Mouse (Mus musculus): Measurements from ENCODE around the gene Ptpre. TPM values are rescaled to one million over a fixed set of nuclear protein-coding genes. Genes with fewer than 3 reads are reported as not detected.
"Not testable (repeated sequence)": the region's sequence is repeated elsewhere in the genome, so short reads cannot be mapped to it uniquely, and the experiment has no call there.

The Ptpre gene
- total and polyA plus RNA-seq, 3 experiments: 2.3 to 6.9 (median 3.7) TPM

DNA sequence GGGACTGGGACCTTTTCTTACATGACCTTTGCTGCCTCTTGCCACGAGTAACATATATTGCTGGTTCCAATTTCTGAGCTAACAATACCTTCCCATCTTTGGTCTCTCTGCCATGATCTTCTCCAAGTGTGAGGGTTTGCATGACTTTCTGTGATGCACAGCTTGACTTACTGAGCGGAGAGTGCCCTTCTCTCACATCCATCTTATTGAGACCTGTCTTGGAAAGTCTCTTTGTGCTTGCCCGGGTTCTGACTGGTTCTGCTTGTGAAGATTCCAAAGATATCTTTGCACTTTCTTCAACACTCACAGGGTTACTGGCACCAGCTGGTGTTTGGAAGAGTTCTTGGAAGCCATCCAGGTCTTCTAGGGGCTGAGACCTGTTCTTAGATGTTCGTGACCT lies 158.8 kb downstream of the Ptpre start:
- H3K4me2 ChIP-seq (ENCODE audit: insufficient read depth, low read depth, poor library complexity, severe bottlenecking): no peak overlapping the region
- no peak overlapping the region for H3K27ac ChIP-seq (ENCODE audit: insufficient read depth, low read depth)
- in situ Hi-C loops (cut with MboI; ENCODE audit: low pct_ligation_motif_present, low pct_unique_long_range_greater_than_20kb, low sequenced_read_pairs) (no loop called here), dilution Hi-C loops (cut with MboI; ENCODE audit: extremely low pct_ligation_motif_present, extremely low pct_unique_long_range_greater_than_20kb, low sequenced_read_pairs) (no loop called here)
- no peaks in the 10 kb centered on the region for H3K9me3 ChIP-seq (replicated peaks; ENCODE audit: low read length)
- peaks cover 85 to 89% of the 10 kb centered on the region in 2 experiments for H3K36me3 ChIP-seq (replicated peaks in 1 of 2; ENCODE audit: control insufficient read depth in 1 of 2, insufficient read depth in 1 of 2, low read length in 1 of 2)
- H3K27me3 ChIP-seq (replicated peaks): no peaks in the 10 kb centered on the region
- H3K9ac ChIP-seq (ENCODE audit: insufficient read depth, low read depth): no peak overlapping the region
- DNase-seq (ENCODE audit: extremely low read depth): no peak
- H3K79me2 ChIP-seq (replicated peaks; ENCODE audit: control insufficient read depth, extremely low read depth, insufficient read depth, poor library complexity, severe bottlenecking): peaks cover 23% of the 10 kb centered on the region
- H3K4me3 ChIP-seq (replicated peaks in 1 of 3; ENCODE audit: low read depth in 2 of 3, low read length in 2 of 3, poor library complexity in 1 of 3): no peak overlapping the region
- no peak for TF ChIP-seq KAT2A (IDR thresholded peaks at IDR 0.05; ENCODE audit: insufficient replicate concordance, low read length)
- TF ChIP-seq MAX (IDR thresholded peaks at IDR 0.05; ENCODE audit: low read length): no peak
- no peak for TF ChIP-seq ELF1 (IDR thresholded peaks at IDR 0.05; ENCODE audit: low read depth, low read length)
- TF ChIP-seq ZC3H11A (IDR thresholded peaks at IDR 0.05; ENCODE audit: low read depth, low read length): no peak
- TF ChIP-seq MAZ (IDR thresholded peaks at IDR 0.05; ENCODE audit: low read depth, low read length): no peak
- TF ChIP-seq MAFK (IDR thresholded peaks at IDR 0.05; ENCODE audit: insufficient replicate concordance, low read length): no peak
- no peak for TF ChIP-seq NELFE (IDR thresholded peaks at IDR 0.05; ENCODE audit: low read depth, low read length)
- TF ChIP-seq JUN (IDR thresholded peaks at IDR 0.05; ENCODE audit: insufficient read depth, low read depth, low read length): no peak
- no peak for TF ChIP-seq ZNF384 (IDR thresholded peaks at IDR 0.05; ENCODE audit: low read depth, low read length)
- TF ChIP-seq SMC3 (IDR thresholded peaks at IDR 0.05; ENCODE audit: low read depth, low read length): no peak
- no peak for TF ChIP-seq CHD1 (IDR thresholded peaks at IDR 0.05; ENCODE audit: low read depth, low read length)
- no peak for TF ChIP-seq ETS1 (conservative IDR thresholded peaks at IDR 0.05; ENCODE audit: low read depth, low read length)
- no peaks in the 10 kb centered on the region for H3K4me1 ChIP-seq (ENCODE audit: control insufficient read depth in 1 of 2, insufficient read depth in 2 of 2)

DNA sequence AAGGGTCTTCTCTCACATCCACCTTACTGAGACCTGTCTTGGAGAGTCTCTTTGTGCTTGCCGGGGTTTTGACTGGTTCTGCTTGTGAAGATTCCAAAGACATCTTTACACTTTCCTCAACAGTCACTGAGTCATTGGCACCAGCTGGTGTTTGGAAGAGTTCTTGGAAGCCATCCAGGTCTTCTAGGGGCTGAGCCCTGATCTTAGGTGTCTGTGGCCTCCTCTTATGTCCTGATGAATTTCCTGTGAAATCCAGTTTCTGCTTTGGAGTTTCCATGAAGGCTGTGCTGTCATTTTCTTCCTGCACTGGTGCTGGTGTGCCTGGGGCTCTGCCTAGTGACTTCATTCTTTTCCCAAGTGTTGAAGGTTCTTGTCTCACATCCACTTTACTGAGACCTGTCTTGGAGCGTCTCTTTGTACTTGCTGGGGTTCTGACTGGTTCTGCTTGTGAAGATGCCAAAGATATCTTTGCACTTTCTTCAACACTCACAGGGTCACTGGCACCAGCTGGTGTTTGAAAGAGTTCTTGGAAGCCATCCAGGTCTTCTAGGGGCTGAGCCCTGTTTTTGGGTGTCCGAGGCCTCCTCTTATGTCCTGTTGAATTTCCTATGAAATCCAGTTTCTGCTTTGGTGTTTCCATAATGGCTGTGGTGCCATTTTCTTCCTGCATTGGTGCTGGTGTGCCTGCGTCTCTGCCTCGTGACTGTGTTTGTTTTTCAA lies 159.9 kb downstream of the Ptpre start:
- H3K27ac ChIP-seq (ENCODE audit: insufficient read depth, low read depth); H3K9me3 ChIP-seq (replicated peaks; ENCODE audit: low read length); H3K27me3 ChIP-seq (replicated peaks); in situ Hi-C loops (cut with MboI; ENCODE audit: low pct_ligation_motif_present, low pct_unique_long_range_greater_than_20kb, low sequenced_read_pairs); H3K4me3 ChIP-seq (replicated peaks in 1 of 3; ENCODE audit: low read depth in 2 of 3, low read length in 2 of 3, poor library complexity in 1 of 3); DNase-seq (ENCODE audit: extremely low read depth); H3K4me2 ChIP-seq (ENCODE audit: insufficient read depth, low read depth, poor library complexity, severe bottlenecking); dilution Hi-C loops (cut with MboI; ENCODE audit: extremely low pct_ligation_motif_present, extremely low pct_unique_long_range_greater_than_20kb, low sequenced_read_pairs); H3K9ac ChIP-seq (ENCODE audit: insufficient read depth, low read depth); H3K4me1 ChIP-seq (ENCODE audit: control insufficient read depth in 1 of 2, insufficient read depth in 2 of 2): not testable (repeated sequence)
- Histone ChIP-seq H3K36me3 (replicated peaks in 1 of 2; ENCODE audit: control insufficient read depth in 1 of 2, insufficient read depth in 1 of 2, low read length in 1 of 2) (peaks cover 85 to 89% of the 10 kb centered on the region in 2 experiments), H3K79me2 (replicated peaks; ENCODE audit: control insufficient read depth, extremely low read depth, insufficient read depth, poor library complexity, severe bottlenecking) (peaks cover 23% of the 10 kb centered on the region)

DNA sequence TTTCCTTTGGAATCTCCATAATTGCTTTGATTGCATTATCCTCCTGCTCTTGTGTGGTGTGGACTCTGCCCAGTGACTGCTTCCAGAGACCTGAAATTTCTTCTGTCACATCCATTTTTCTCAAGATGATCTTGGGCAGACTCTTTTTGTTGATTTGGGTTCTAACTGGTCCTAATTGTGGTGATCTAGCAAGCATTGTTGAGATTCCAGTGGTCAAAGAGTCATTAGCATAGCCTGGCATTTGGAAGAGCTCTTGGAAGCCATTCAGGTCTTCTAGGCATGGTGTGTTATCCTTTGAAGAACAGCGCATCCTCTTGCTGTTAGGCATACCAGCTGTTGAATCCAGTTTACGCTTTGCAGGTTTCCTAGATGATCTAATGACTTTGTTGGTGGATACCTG lies 161.1 kb downstream of the Ptpre start:
- dilution Hi-C loops (cut with MboI; ENCODE audit: extremely low pct_ligation_motif_present, extremely low pct_unique_long_range_greater_than_20kb, low sequenced_read_pairs): no loop called here
- H3K27ac ChIP-seq (ENCODE audit: insufficient read depth, low read depth): no peak overlapping the region
- peaks cover 84 to 88% of the 10 kb centered on the region in 2 experiments for H3K36me3 ChIP-seq (replicated peaks in 1 of 2; ENCODE audit: control insufficient read depth in 1 of 2, insufficient read depth in 1 of 2, low read length in 1 of 2)
- no peaks in the 10 kb centered on the region for H3K4me1 ChIP-seq (ENCODE audit: control insufficient read depth in 1 of 2, insufficient read depth in 2 of 2)
- peaks cover 23% of the 10 kb centered on the region for H3K79me2 ChIP-seq (replicated peaks; ENCODE audit: control insufficient read depth, extremely low read depth, insufficient read depth, poor library complexity, severe bottlenecking)
- H3K9me3 ChIP-seq (replicated peaks; ENCODE audit: low read length): no peaks in the 10 kb centered on the region
- no peak overlapping the region for H3K4me3 ChIP-seq (replicated peaks in 1 of 3; ENCODE audit: low read depth in 2 of 3, low read length in 2 of 3, poor library complexity in 1 of 3)
- in situ Hi-C loops (cut with MboI; ENCODE audit: low pct_ligation_motif_present, low pct_unique_long_range_greater_than_20kb, low sequenced_read_pairs): no loop called here
- no peak for TF ChIP-seq ZC3H11A (IDR thresholded peaks at IDR 0.05; ENCODE audit: low read depth, low read length)
- TF ChIP-seq JUND (conservative IDR thresholded peaks at IDR 0.05; ENCODE audit: low read depth, low read length): no peak
- TF ChIP-seq CHD1 (IDR thresholded peaks at IDR 0.05; ENCODE audit: low read depth, low read length): no peak
- TF ChIP-seq NELFE (IDR thresholded peaks at IDR 0.05; ENCODE audit: low read depth, low read length): no peak
- TF ChIP-seq HCFC1 (IDR thresholded peaks at IDR 0.05; ENCODE audit: low read depth, low read length): no peak
- TF ChIP-seq PAX5 (IDR thresholded peaks at IDR 0.05; ENCODE audit: low read length): no peak
- TF ChIP-seq ELF1 (IDR thresholded peaks at IDR 0.05; ENCODE audit: low read depth, low read length): no peak
- no peak for TF ChIP-seq MXI1 (IDR thresholded peaks at IDR 0.05; ENCODE audit: low read depth, low read length)
- no peak for TF ChIP-seq RAD21 (IDR thresholded peaks at IDR 0.05; ENCODE audit: low read depth, low read length)
- no peaks in the 10 kb centered on the region for H3K27me3 ChIP-seq (replicated peaks)
- no peak for DNase-seq (ENCODE audit: extremely low read depth)
- no peak overlapping the region for H3K9ac ChIP-seq (ENCODE audit: insufficient read depth, low read depth)
- no peak overlapping the region for H3K4me2 ChIP-seq (ENCODE audit: insufficient read depth, low read depth, poor library complexity, severe bottlenecking)

GRCm38 (mm10) chr7:135699351-135699750 lies 162.1 kb downstream of the Ptpre start:
- H3K27ac ChIP-seq (ENCODE audit: insufficient read depth, low read depth); H3K9ac ChIP-seq (ENCODE audit: insufficient read depth, low read depth); DNase-seq (ENCODE audit: extremely low read depth); in situ Hi-C loops (cut with MboI; ENCODE audit: low pct_ligation_motif_present, low pct_unique_long_range_greater_than_20kb, low sequenced_read_pairs); dilution Hi-C loops (cut with MboI; ENCODE audit: extremely low pct_ligation_motif_present, extremely low pct_unique_long_range_greater_than_20kb, low sequenced_read_pairs); H3K4me2 ChIP-seq (ENCODE audit: insufficient read depth, low read depth, poor library complexity, severe bottlenecking); H3K4me3 ChIP-seq (replicated peaks in 1 of 3; ENCODE audit: low read depth in 2 of 3, low read length in 2 of 3, poor library complexity in 1 of 3); H3K27me3 ChIP-seq (replicated peaks); H3K9me3 ChIP-seq (replicated peaks; ENCODE audit: low read length); H3K4me1 ChIP-seq (ENCODE audit: control insufficient read depth in 1 of 2, insufficient read depth in 2 of 2): not testable (repeated sequence)
- H3K36me3 ChIP-seq (replicated peaks in 1 of 2; ENCODE audit: control insufficient read depth in 1 of 2, insufficient read depth in 1 of 2, low read length in 1 of 2): peaks cover 84 to 90% of the 10 kb centered on the region in 2 experiments
- peaks cover 30% of the 10 kb centered on the region for H3K79me2 ChIP-seq (replicated peaks; ENCODE audit: control insufficient read depth, extremely low read depth, insufficient read depth, poor library complexity, severe bottlenecking)
